Mouse (Mus musculus) G1E (cell line): ENCODE data around the gene Mark4. TPM values are rescaled to one million over a fixed set of nuclear protein-coding genes. Genes with fewer than 3 reads are reported as not detected.

Source experiments
- ATAC-seq: 2 replicates; pipeline ENCODE4 v1.8.0; 2016; ENCODE audit warnings: mild to moderate bottlenecking; ENCODE audit not compliant: insufficient number of reproducible peaks, poor library complexity, low FRiP score, severe bottlenecking; ENCODE audit errors: extremely low read depth
- DNase-seq: peaks from one replicate; pipeline ENCODE4 v3.0.0; 2012; ENCODE audit warnings: low spot score
- H3K27me3 ChIP-seq: 2 replicates; pipeline ENCODE4 v1.6.1; 2012; ENCODE audit warnings: mild to moderate bottlenecking, low read length, inconsistent platforms; ENCODE audit not compliant: insufficient read depth
- H3K36me3 ChIP-seq: replicated peaks from 2 replicates; pipeline ENCODE3; 2012; ENCODE audit warnings: mild to moderate bottlenecking, inconsistent platforms
- H3K4me1 ChIP-seq: 2 replicates; pipeline ENCODE4 v1.6.1; 2012; ENCODE audit warnings: low read depth, low read length, inconsistent platforms, mixed read lengths; ENCODE audit not compliant: insufficient read depth
- H3K4me3 ChIP-seq: 2 replicates; pipeline ENCODE4 v1.5.1; 2012; ENCODE audit warnings: low read depth, mild to moderate bottlenecking, inconsistent platforms, low read length, moderate library complexity, mixed read lengths
- H3K9me3 ChIP-seq: replicated peaks from 2 replicates; pipeline ENCODE4 v1.6.1; 2012; ENCODE audit warnings: inconsistent platforms
- CTCF ChIP-seq: IDR thresholded peaks from 2 replicates; pipeline ENCODE4 v1.5.1; 2012; ENCODE audit warnings: low read depth, low read length, inconsistent platforms, mixed read lengths
- GATA1 ChIP-seq: IDR thresholded peaks from 2 replicates; pipeline ENCODE4 v1.6.1; 2012; ENCODE audit warnings: borderline replicate concordance, low read length, inconsistent platforms, mixed read lengths
- GATA2 ChIP-seq: IDR thresholded peaks from 2 replicates; pipeline ENCODE4 v1.6.1; 2012; ENCODE audit warnings: low read depth, low read length, inconsistent platforms, borderline replicate concordance
- POLR2AphosphoS5 ChIP-seq: IDR thresholded peaks from 2 replicates; pipeline ENCODE4 v1.6.1; 2012; ENCODE audit warnings: low read depth, low read length, inconsistent platforms; ENCODE audit not compliant: insufficient replicate concordance
- TAL1 ChIP-seq: conservative IDR thresholded peaks from 2 replicates; pipeline ENCODE4 v1.6.1; 2012; ENCODE audit warnings: low read depth, low read length, inconsistent platforms, mixed read lengths
- polyA plus RNA-seq: library from polyadenylated mRNA; stranded (reverse); fragments of >175 nt; gene quantifications from 2 replicates; pipeline ENCODE4 v1.2.3, GENCODE M21; 2012
- total RNA-seq, 2 experiments: library from RNA; stranded (forward) in 1 of 2; stranded (reverse) in 1 of 2; fragments of 200-1000 nt in 1 of 2; fragments of >200 nt in 1 of 2; fragmentation: Nextera tagmentation in 1 of 2; gene quantifications; 2 replicates each; pipeline ENCODE4 v1.2.3; 2014 to 2017

Mark4 gene
- total and polyA plus RNA-seq, 3 experiments, result 4.3 to 34.7 (median 17.8) TPM

GRCm38 (mm10) chr7:19381377-19382165, 77.0 kb downstream of the Mark4 start, which contains the start of gene Ercc2:
TSS of gene Ercc2 (plus strand) at chr7:19382010.
- peak; percentile 98 for DNase-seq
- TF ChIP-seq POLR2AphosphoS5, result no peak
- TF ChIP-seq GATA2, result no peak
- TF ChIP-seq GATA1, result no peak
- TF ChIP-seq CTCF, result no peak
- no peak for TF ChIP-seq TAL1
- peak; percentile 100 for ATAC-seq

GRCm38 (mm10) chr7:19378049-19378448, 80.6 kb downstream of the Mark4 start:
- DNase-seq (no peak), ATAC-seq (no peak)
- Histone ChIP-seq H3K4me3 (no peak overlapping the region), H3K27me3 (no peaks in the 10 kb centered on the region), H3K9me3 (no peaks in the 10 kb centered on the region), H3K36me3 (peaks cover 52% of the 10 kb centered on the region), H3K4me1 (peaks cover 11% of the 10 kb centered on the region)
- TF ChIP-seq POLR2AphosphoS5 (no peak), GATA1 (no peak), TAL1 (no peak), GATA2 (no peak), CTCF (no peak)

More at GRCm38 (mm10) chr7:19381377-19382165, 77.0 kb downstream of the Mark4 start, which contains the start of gene Ercc2:
- no peaks in the 10 kb centered on the region for H3K27me3 ChIP-seq
- peaks cover 25% of the 10 kb centered on the region for H3K4me1 ChIP-seq
- peaks cover 54% of the 10 kb centered on the region for H3K36me3 ChIP-seq
- peak within 1 kb of the TSS; percentile 96 for H3K4me3 ChIP-seq
- no peaks in the 10 kb centered on the region for H3K9me3 ChIP-seq

- no peak for ATAC-seq
- TF ChIP-seq CTCF, result no peak
- no peak for TF ChIP-seq GATA1
- no peak for TF ChIP-seq GATA2
- TF ChIP-seq TAL1, result no peak
- no peak for TF ChIP-seq POLR2AphosphoS5
Observed at GRCm38 (mm10) chr7:19376019-19376418, 82.6 kb downstream of the Mark4 start.

GRCm38 (mm10) chr7:19375368-19375767, 83.3 kb downstream of the Mark4 start:
- Histone ChIP-seq H3K27me3 (no peaks in the 10 kb centered on the region), H3K4me1 (no peaks in the 10 kb centered on the region; the same call in 1 of the 2 replicates), H3K36me3 (peaks cover 77% of the 10 kb centered on the region), H3K4me3 (peak overlapping the region; percentile 14; the same call in 1 of the 2 replicates), H3K9me3 (no peaks in the 10 kb centered on the region)
- no peak for TF ChIP-seq GATA2
- ATAC-seq, result no peak
- no peak for DNase-seq

More at GRCm38 (mm10) chr7:19376019-19376418, 82.6 kb downstream of the Mark4 start:
- no peak overlapping the region for H3K4me3 ChIP-seq
- H3K9me3 ChIP-seq, result no peaks in the 10 kb centered on the region
- DNase-seq, result no peak
- H3K4me1 ChIP-seq, result peaks cover 1% of the 10 kb centered on the region; the same call in 1 of the 2 replicates
- H3K27me3 ChIP-seq, result no peaks in the 10 kb centered on the region
- H3K36me3 ChIP-seq, result peaks cover 71% of the 10 kb centered on the region

Other genes starting within 250 kb of the Mark4 start
Only the 20 nearest of the 27 such genes appear.
- 146 and 171 TPM in 2 replicates for gene Vasp, start 187.0 kb downstream of the Mark4 start, total RNA-seq (2014; fragmentation: Nextera tagmentation)
- 239 and 292 TPM in 2 replicates for gene Vasp, start 187.0 kb downstream of the Mark4 start, total RNA-seq (2017)
- gene Vasp, start 187.0 kb downstream of the Mark4 start, polyA plus RNA-seq, result 560 and 712 TPM in 2 replicates
- not detected in 2 replicates for gene Ppm1n, start 178.8 kb downstream of the Mark4 start, total RNA-seq (2014; fragmentation: Nextera tagmentation)
- gene Ppm1n, start 178.8 kb downstream of the Mark4 start, total RNA-seq (2017), result not detected in 2 replicates
- not detected in 2 replicates for gene Ppm1n, start 178.8 kb downstream of the Mark4 start, polyA plus RNA-seq
- gene Rtn2, start 176.2 kb downstream of the Mark4 start, total RNA-seq (2014; fragmentation: Nextera tagmentation), result 0.73 and 0.98 TPM in 2 replicates
- 0.06 and 0.11 TPM in 2 replicates for gene Rtn2, start 176.2 kb downstream of the Mark4 start, total RNA-seq (2017)
- gene Rtn2, start 176.2 kb downstream of the Mark4 start, polyA plus RNA-seq, result 0.94 and 0.96 TPM in 2 replicates
- 0.19 TPM in 1 of 2 replicates, not detected in the other for gene Fosb, start 148.8 kb downstream of the Mark4 start, total RNA-seq (2014; fragmentation: Nextera tagmentation)
- 0.29 and 0.38 TPM in 2 replicates for gene Fosb, start 148.8 kb downstream of the Mark4 start, total RNA-seq (2017)
- gene Fosb, start 148.8 kb downstream of the Mark4 start, polyA plus RNA-seq, result 0.50 and 0.61 TPM in 2 replicates
- gene Ercc1, start 114.0 kb downstream of the Mark4 start, total RNA-seq (2014; fragmentation: Nextera tagmentation), result 26.9 and 39.9 TPM in 2 replicates
- 29.7 and 50.1 TPM in 2 replicates for gene Ercc1, start 114.0 kb downstream of the Mark4 start, total RNA-seq (2017)
- gene Ercc1, start 114.0 kb downstream of the Mark4 start, polyA plus RNA-seq, result 97.7 and 105 TPM in 2 replicates
- 9.3 and 10.8 TPM in 2 replicates for gene Cd3eap, start 99.3 kb downstream of the Mark4 start, total RNA-seq (2014; fragmentation: Nextera tagmentation)
- 22.3 and 25.6 TPM in 2 replicates for gene Cd3eap, start 99.3 kb downstream of the Mark4 start, total RNA-seq (2017)
- 56.2 and 57.8 TPM in 2 replicates for gene Cd3eap, start 99.3 kb downstream of the Mark4 start, polyA plus RNA-seq
- gene Ppp1r13l, start 99.1 kb downstream of the Mark4 start, total RNA-seq (2014; fragmentation: Nextera tagmentation), result 8.5 and 15.2 TPM in 2 replicates
- gene Ppp1r13l, start 99.1 kb downstream of the Mark4 start, total RNA-seq (2017), result 0.93 and 1.1 TPM in 2 replicates
- 32.9 and 38.0 TPM in 2 replicates for gene Ppp1r13l, start 99.1 kb downstream of the Mark4 start, polyA plus RNA-seq
- 17.2 and 18.4 TPM in 2 replicates for gene Ercc2, start 76.8 kb downstream of the Mark4 start, total RNA-seq (2014; fragmentation: Nextera tagmentation)
- gene Ercc2, start 76.8 kb downstream of the Mark4 start, total RNA-seq (2017), result 14.8 and 20.2 TPM in 2 replicates
- gene Ercc2, start 76.8 kb downstream of the Mark4 start, polyA plus RNA-seq, result 36.0 and 40.6 TPM in 2 replicates
- not detected in 2 replicates for gene Klc3, start 54.7 kb downstream of the Mark4 start, total RNA-seq (2014; fragmentation: Nextera tagmentation)
- gene Klc3, start 54.7 kb downstream of the Mark4 start, total RNA-seq (2017), result 0.11 TPM in 1 of 2 replicates, not detected in the other
- gene Klc3, start 54.7 kb downstream of the Mark4 start, polyA plus RNA-seq, result 0.69 and 0.84 TPM in 2 replicates
- not detected in 2 replicates for gene Ckm, start 54.0 kb downstream of the Mark4 start, total RNA-seq (2014; fragmentation: Nextera tagmentation)
- gene Ckm, start 54.0 kb downstream of the Mark4 start, total RNA-seq (2017), result 0.05 and 0.12 TPM in 2 replicates
- not detected in 2 replicates for gene Ckm, start 54.0 kb downstream of the Mark4 start, polyA plus RNA-seq
- not detected in 2 replicates for gene Exoc3l2, start 4.5 kb upstream of the Mark4 start, total RNA-seq (2014; fragmentation: Nextera tagmentation)
- gene Exoc3l2, start 4.5 kb upstream of the Mark4 start, total RNA-seq (2017), result not detected in 2 replicates
- 0.02 TPM in 1 of 2 replicates, not detected in the other for gene Exoc3l2, start 4.5 kb upstream of the Mark4 start, polyA plus RNA-seq
- gene Bloc1s3, start 49.5 kb upstream of the Mark4 start, total RNA-seq (2014; fragmentation: Nextera tagmentation), result 4.6 and 5.2 TPM in 2 replicates
- 4.2 and 5.2 TPM in 2 replicates for gene Bloc1s3, start 49.5 kb upstream of the Mark4 start, total RNA-seq (2017)
- 5.7 and 6.0 TPM in 2 replicates for gene Bloc1s3, start 49.5 kb upstream of the Mark4 start, polyA plus RNA-seq
- 87.2 and 92.8 TPM in 2 replicates for gene Trappc6a, start 49.6 kb upstream of the Mark4 start, total RNA-seq (2014; fragmentation: Nextera tagmentation)
- 141 and 200 TPM in 2 replicates for gene Trappc6a, start 49.6 kb upstream of the Mark4 start, total RNA-seq (2017)
- 537 and 654 TPM in 2 replicates for gene Trappc6a, start 49.6 kb upstream of the Mark4 start, polyA plus RNA-seq
- 0.53 and 0.92 TPM in 2 replicates for gene Nkpd1, start 59.0 kb upstream of the Mark4 start, total RNA-seq (2014; fragmentation: Nextera tagmentation)
- 0.22 and 0.41 TPM in 2 replicates for gene Nkpd1, start 59.0 kb upstream of the Mark4 start, total RNA-seq (2017)
- gene Nkpd1, start 59.0 kb upstream of the Mark4 start, polyA plus RNA-seq, result 0.55 TPM in 2 replicates
- 22.4 and 23.0 TPM in 2 replicates for gene Ppp1r37, start 104.3 kb upstream of the Mark4 start, total RNA-seq (2014; fragmentation: Nextera tagmentation)
- gene Ppp1r37, start 104.3 kb upstream of the Mark4 start, total RNA-seq (2017), result 10.9 and 13.1 TPM in 2 replicates
- gene Ppp1r37, start 104.3 kb upstream of the Mark4 start, polyA plus RNA-seq, result 68.4 and 71.2 TPM in 2 replicates
- 0.53 and 0.97 TPM in 2 replicates for gene Zfp296, start 118.5 kb upstream of the Mark4 start, total RNA-seq (2014; fragmentation: Nextera tagmentation)
- 0.81 and 0.82 TPM in 2 replicates for gene Zfp296, start 118.5 kb upstream of the Mark4 start, total RNA-seq (2017)
- gene Zfp296, start 118.5 kb upstream of the Mark4 start, polyA plus RNA-seq, result 3.4 TPM in 2 replicates
- 50.8 and 51.2 TPM in 2 replicates for gene Gemin7, start 118.8 kb upstream of the Mark4 start, total RNA-seq (2014; fragmentation: Nextera tagmentation)
- 25.8 and 31.3 TPM in 2 replicates for gene Gemin7, start 118.8 kb upstream of the Mark4 start, total RNA-seq (2017)
- 52.7 and 55.4 TPM in 2 replicates for gene Gemin7, start 118.8 kb upstream of the Mark4 start, polyA plus RNA-seq
- 25.8 and 41.4 TPM in 2 replicates for gene Clasrp, start 145.7 kb upstream of the Mark4 start, total RNA-seq (2014; fragmentation: Nextera tagmentation)
- 34.2 and 35.1 TPM in 2 replicates for gene Clasrp, start 145.7 kb upstream of the Mark4 start, total RNA-seq (2017)
- gene Clasrp, start 145.7 kb upstream of the Mark4 start, polyA plus RNA-seq, result 153 and 172 TPM in 2 replicates
- gene Relb, start 170.6 kb upstream of the Mark4 start, total RNA-seq (2014; fragmentation: Nextera tagmentation), result 1.5 and 1.9 TPM in 2 replicates
- gene Relb, start 170.6 kb upstream of the Mark4 start, total RNA-seq (2017), result 1.5 and 2.0 TPM in 2 replicates
- gene Relb, start 170.6 kb upstream of the Mark4 start, polyA plus RNA-seq, result 1.1 and 1.2 TPM in 2 replicates
- gene Clptm1, start 206.2 kb upstream of the Mark4 start, total RNA-seq (2014; fragmentation: Nextera tagmentation), result 70.0 and 75.5 TPM in 2 replicates
- gene Clptm1, start 206.2 kb upstream of the Mark4 start, total RNA-seq (2017), result 26.0 and 28.6 TPM in 2 replicates
- 74.8 and 93.4 TPM in 2 replicates for gene Clptm1, start 206.2 kb upstream of the Mark4 start, polyA plus RNA-seq